In the genomic region with DNA sequence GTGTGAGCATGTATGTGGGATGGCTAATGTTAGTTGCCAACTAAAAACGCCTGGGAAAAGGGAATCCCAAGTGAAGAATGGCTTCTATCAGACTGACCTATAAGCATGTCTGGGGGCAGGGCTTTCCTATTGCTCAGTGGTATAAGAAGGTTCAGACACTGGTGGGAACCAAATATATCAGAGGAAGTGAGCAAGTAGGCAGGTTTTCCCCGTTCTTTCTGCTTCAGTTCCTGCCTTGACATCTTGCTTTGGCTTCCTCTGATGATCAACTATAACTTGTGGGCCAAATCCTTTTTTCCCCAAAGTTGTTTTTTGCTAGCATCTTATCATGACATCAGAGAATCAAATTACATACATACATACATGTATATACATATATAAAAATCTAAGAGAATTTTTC, we compare ENCODE assay signal across 25 mouse cellular contexts. TPM values are rescaled to one million over a fixed set of nuclear protein-coding genes. Genes with fewer than 3 reads are reported as not detected.
A peak's percentile ranks its signal among the peaks of the same experiment; 100 is the strongest.
DNase-seq lines count a peak whose midpoint lies in the region; ATAC-seq lines count a peak whose summit lies in the region.
"Had no signal": no experiment of that assay in that cellular context is flagged by ENCODE, and none has a peak within 500 bp of the region (broad histone marks: within the 10 kb centered on the region; RNA-seq: fewer than 3 reads in every experiment).

No protein-coding gene starts in this region.

- H3K9me3 ChIP-seq in midbrain, embryonic 13.5 days, result no peaks in the 10 kb centered on the region
- H3K9me3 ChIP-seq: embryonic facial prominence, embryonic 10.5 days; embryonic facial prominence, embryonic 13.5 days; forebrain, embryonic 12.5 days; forebrain, embryonic 15.5 days; hindbrain, embryonic 10.5 days; hindbrain, embryonic 13.5 days had no signal

- no peaks in the 10 kb centered on the region for H3K4me1 ChIP-seq in midbrain, embryonic 13.5 days (replicated peaks)
- H3K4me1 ChIP-seq: forebrain, embryonic 15.5 days; hindbrain, embryonic 10.5 days; hindbrain, embryonic 13.5 days had no signal

- no peak overlapping the region for H3K4me2 ChIP-seq in midbrain, embryonic 13.5 days (replicated peaks)
- H3K4me2 ChIP-seq: embryonic facial prominence, embryonic 13.5 days; forebrain, embryonic 12.5 days; forebrain, embryonic 15.5 days; heart, embryonic 11.5 days; hindbrain, embryonic 13.5 days had no signal

- H3K4me3 ChIP-seq in midbrain, embryonic 13.5 days (replicated peaks), result no peak overlapping the region
- H3K4me3 ChIP-seq: embryonic facial prominence, embryonic 10.5 days; embryonic facial prominence, embryonic 13.5 days; erythroblast, embryonic 14.5 days; forebrain, embryonic 12.5 days; forebrain, embryonic 15.5 days; hindbrain, embryonic 10.5 days; hindbrain, embryonic 13.5 days had no signal

- no peak overlapping the region for H3K27ac ChIP-seq in midbrain, embryonic 13.5 days
- H3K27ac ChIP-seq: embryonic facial prominence, embryonic 10.5 days; embryonic facial prominence, embryonic 13.5 days; forebrain, embryonic 12.5 days; forebrain, embryonic 15.5 days; hindbrain, embryonic 10.5 days; hindbrain, embryonic 13.5 days had no signal

- DNase-seq in CD4-positive, CD25-positive, alpha-beta regulatory T cell, adult 2 months (ENCODE audit: low read depth, low spot score), result peak; percentile 28
- peak; percentile 47 to 63 for DNase-seq in spleen, postnatal 36 days (ENCODE audit: low spot score in 2 of 2)
- no peak for DNase-seq in spleen, adult 12 weeks (ENCODE audit: low spot score)
- DNase-seq: adrenal gland, adult 8-10 months; adrenal gland, postnatal 25 days; cerebellum, adult 11-12 months; cerebellum, adult 8-10 months; cerebellum, postnatal 10 days; cerebellum, postnatal 36 days; embryo, embryonic 11 days; gastrocnemius, postnatal 10 days; gastrocnemius, postnatal 36 days had no signal

- 76% methylated on average over 2 of the region's 2 CpGs for WGBS in midbrain, embryonic 13.5 days

- no peak overlapping the region for H3K9ac ChIP-seq in midbrain, embryonic 13.5 days (replicated peaks)
- H3K9ac ChIP-seq: embryonic facial prominence, embryonic 13.5 days; forebrain, embryonic 12.5 days; forebrain, embryonic 15.5 days; hindbrain, embryonic 13.5 days had no signal

- peaks cover 7% of the 10 kb centered on the region; the same call in 1 of the 2 replicates for H3K36me3 ChIP-seq in midbrain, embryonic 13.5 days
- H3K36me3 ChIP-seq: forebrain, embryonic 12.5 days; forebrain, embryonic 15.5 days had no signal

- ATAC-seq in CD4-positive, CD25-positive, alpha-beta regulatory T cell, adult 4 months, result no peak
- peak; percentile 25; the same call in 1 of the 2 replicates for ATAC-seq in neutrophil, adult 5-6 weeks (ENCODE audit: extremely low read depth, insufficient number of reproducible peaks, low FRiP score, poor library complexity, severe bottlenecking)
- no peak for ATAC-seq in midbrain, embryonic 13.5 days
- ATAC-seq in activated CD4-positive, CD25-positive, alpha-beta regulatory T cell, adult 4 months, result no peak
- ATAC-seq: forebrain, embryonic 15.5 days; hindbrain, embryonic 16.5 days had no signal

- H3K27me3 ChIP-seq in midbrain, embryonic 13.5 days, result no peaks in the 10 kb centered on the region
- H3K27me3 ChIP-seq: embryonic facial prominence, embryonic 13.5 days; forebrain, embryonic 12.5 days; forebrain, embryonic 15.5 days; hindbrain, embryonic 13.5 days had no signal

RNA-seq across cellular contexts. Expression of a gene that starts 51.1 kb away (rescaled TPM):
- 10 to 100 TPM; 63.1 to 74.5 TPM for polyA plus RNA-seq in CD4-positive, CD25-positive, alpha-beta regulatory T cell, adult 4 months (2017; shearing (Covaris generic))
- total RNA-seq in neutrophil, adult 5-6 weeks (2017), result 69.5 and 84.2 TPM in 2 replicates
- 49.0 and 50.8 TPM in 2 replicates for polyA plus RNA-seq in midbrain, embryonic 13.5 days (2015; fragmentation: Nextera tagmentation; extraction: Ambion mirVana)
- polyA plus RNA-seq in activated CD4-positive, CD25-positive, alpha-beta regulatory T cell, adult 4 months (2017; shearing (Covaris generic)), result 10 to 100 TPM; 73.2 to 78.3 TPM
